Mouse (Mus musculus) kidney, postnatal 4 days (tissue): ENCODE measurements around the gene Pafah1b1.

Experiments
- DNase-seq, 2 experiments: peaks; one replicate each; pipeline ENCODE4 v3.0.0; 2021; ENCODE audit warnings: mixed read lengths in 2 of 2

The Pafah1b1 gene

GRCm38 (mm10) chr11:74660336-74660735 lies 64.1 kb downstream of the Pafah1b1 start:
- no peak for DNase-seq

- DNase-seq = no peak
Measured at GRCm38 (mm10) chr11:74655941-74656340, 68.5 kb downstream of the Pafah1b1 start.

- peak in 1 of 2 experiments; percentile 34 for DNase-seq
Measured at GRCm38 (mm10) chr11:74653385-74653784, 71.1 kb downstream of the Pafah1b1 start.

- DNase-seq = peak in 1 of 2 experiments; percentile 19
Measured at GRCm38 (mm10) chr11:74652791-74653191, 71.7 kb downstream of the Pafah1b1 start.

GRCm38 (mm10) chr11:74650576-74651100 lies 73.8 kb downstream of the Pafah1b1 start:
- DNase-seq = no peak

GRCm38 (mm10) chr11:74649647-74650551 lies 74.6 kb downstream of the Pafah1b1 start:
- DNase-seq = peak; percentile 55 to 71

- DNase-seq = peak; percentile 98 to 99
Measured at GRCm38 (mm10) chr11:74649095-74649646, 75.3 kb downstream of the Pafah1b1 start, which contains the start of gene Cluh. TSS of gene Cluh (plus strand) at chr11:74649495.

GRCm38 (mm10) chr11:74648676-74649075 lies 75.8 kb downstream of the Pafah1b1 start:
- no peak for DNase-seq

GRCm38 (mm10) chr11:74647966-74648365 lies 76.5 kb downstream of the Pafah1b1 start:
- DNase-seq = no peak

- no peak for DNase-seq
Measured at GRCm38 (mm10) chr11:74639628-74640027, 84.8 kb downstream of the Pafah1b1 start.

- no peak for DNase-seq
Measured at GRCm38 (mm10) chr11:74638791-74639411, 85.6 kb downstream of the Pafah1b1 start.

GRCm38 (mm10) chr11:74637971-74638790 lies 86.3 kb downstream of the Pafah1b1 start:
- DNase-seq = peak; percentile 81 to 89

- no peak for DNase-seq
Measured at GRCm38 (mm10) chr11:74637486-74637885, 87.0 kb downstream of the Pafah1b1 start.

- peak; percentile 67 to 77 for DNase-seq
Measured at GRCm38 (mm10) chr11:74634490-74635275, 89.8 kb downstream of the Pafah1b1 start.

- no peak for DNase-seq
Measured at GRCm38 (mm10) chr11:74631880-74632789, 92.3 kb downstream of the Pafah1b1 start.

- no peak for DNase-seq
Measured at GRCm38 (mm10) chr11:74627481-74627880, 97.0 kb downstream of the Pafah1b1 start.

- no peak for DNase-seq
Measured at GRCm38 (mm10) chr11:74625333-74625732, 99.1 kb downstream of the Pafah1b1 start.
